Mouse (Mus musculus) adrenal gland, adult 2 months (tissue): ENCODE results near the gene Vps8. TPM values are rescaled to one million over a fixed set of nuclear protein-coding genes. Genes with fewer than 3 reads are reported as not detected.
A peak's percentile ranks its signal among the peaks of the same experiment; 100 is the strongest.

ENCODE experiments used
- DNase-seq: peaks from one replicate; pipeline ENCODE4 v3.0.0; 2021
- long read RNA-seq: library from polyadenylated mRNA; stranded (forward); transcript quantifications from one replicate; pipeline ENCODE4 v2.0.0, GENCODE M21; 2021
- polyA plus RNA-seq: library from polyadenylated mRNA; depleted of rRNA; stranded (reverse); fragments of >200 nt; gene quantifications from 2 replicates; pipeline ENCODE4 v1.2.3, GENCODE M21; 2012; rRNA removed
- total RNA-seq, 2 experiments: library from RNA; stranded (reverse); gene quantifications; 2 replicates each; pipeline ENCODE4 v1.2.3; 2021

The Vps8 gene
- total RNA-seq = 10 to 100 TPM; 23.6 to 27.1 TPM
- 23.1 and 24.4 TPM in 2 replicates for polyA plus RNA-seq
- long read RNA-seq, full-length matches to known transcripts = 12 of 18 reads
- long read RNA-seq, partial matches to known transcripts = 1 of 18 reads
- long read RNA-seq, other reads (novel, unspliced or antisense) = 5 of 18 reads

DNA sequence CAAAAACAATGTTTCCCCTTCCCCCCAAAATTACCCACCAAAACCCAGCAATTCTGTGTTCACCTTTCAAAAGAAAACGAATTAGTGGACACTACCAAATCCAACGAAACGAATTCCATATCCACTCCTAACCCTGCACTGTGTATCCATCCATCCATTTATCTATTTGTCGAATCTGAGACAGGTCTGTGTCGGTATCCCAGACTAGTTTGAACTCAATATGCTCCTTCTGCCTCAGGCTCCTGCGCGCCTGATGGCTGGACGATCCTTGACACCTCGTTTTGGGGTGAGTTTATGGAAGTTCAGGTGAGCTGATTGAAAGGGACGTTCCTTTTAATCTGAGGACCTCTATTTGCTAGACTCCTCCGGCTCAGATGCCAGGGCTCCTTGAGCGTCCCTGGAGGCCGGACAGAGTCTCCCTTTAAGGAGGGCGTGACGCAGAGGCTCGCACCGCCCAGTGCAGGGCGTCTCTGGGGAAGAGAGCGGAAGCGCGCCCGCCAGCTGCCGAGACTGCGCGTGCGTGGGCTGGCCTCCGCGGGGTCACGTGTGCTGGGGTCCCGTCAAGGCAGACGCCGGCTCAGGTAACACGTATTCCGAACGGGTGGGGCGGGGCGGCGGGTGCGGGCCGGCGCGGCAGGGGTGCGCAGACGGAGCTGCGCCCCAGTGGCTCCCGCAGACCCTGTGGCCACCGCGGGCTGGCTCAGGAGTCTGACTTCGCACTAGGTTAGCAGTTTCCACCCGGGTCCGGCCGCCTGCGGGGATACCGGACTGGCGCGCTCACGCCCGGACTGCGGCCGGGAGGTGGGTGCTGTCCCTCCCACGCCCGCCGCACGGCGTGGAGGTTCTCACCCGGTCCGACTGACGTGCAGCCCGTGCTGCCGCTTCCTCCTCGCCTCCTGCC is at the start of gene Vps8:
TSS of gene Vps8 (plus strand) at position 474 of the 901 bp plus-strand sequence.
- DNase-seq = peak; percentile 95

DNA sequence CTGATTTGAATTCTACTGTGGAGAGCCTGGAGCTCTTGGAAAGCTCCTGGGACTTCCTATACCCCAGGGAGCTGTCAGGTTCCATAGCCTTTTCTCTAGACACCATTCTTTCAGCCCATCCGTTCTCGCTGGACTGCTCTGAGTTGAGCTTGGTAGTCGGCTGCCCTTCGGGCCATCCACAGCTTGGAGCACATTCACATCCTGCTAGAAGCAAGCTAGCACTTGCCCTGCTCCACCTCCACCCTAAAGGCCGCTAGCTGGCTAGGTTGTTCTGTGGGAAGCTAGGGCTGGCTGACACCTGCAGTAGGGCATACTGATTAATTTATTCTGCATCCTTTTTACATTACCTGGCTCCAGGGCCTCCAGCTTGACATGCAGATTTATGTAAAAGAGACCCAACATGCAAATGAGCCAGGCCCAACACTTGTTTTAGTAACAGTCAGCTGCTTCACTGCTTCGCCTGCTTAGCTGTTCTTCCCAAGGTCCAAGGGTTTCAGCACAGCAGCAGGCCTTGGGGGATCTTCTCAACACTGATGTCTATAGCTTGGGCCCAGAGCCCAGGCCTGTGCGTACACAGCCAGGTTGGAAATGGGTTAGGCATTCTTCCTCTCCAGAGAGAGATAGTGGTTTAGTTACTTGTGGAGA is 49.5 kb upstream of the Vps8 start:
- DNase-seq = no peak

- DNase-seq = no peak
Observed at GRCm38 (mm10) chr16:21374067-21374466, 48.9 kb upstream of the Vps8 start.

- DNase-seq = no peak
Observed at GRCm38 (mm10) chr16:21375147-21375546, 47.8 kb upstream of the Vps8 start.

- no peak for DNase-seq
Observed at GRCm38 (mm10) chr16:21376316-21376715, 46.6 kb upstream of the Vps8 start.

DNA sequence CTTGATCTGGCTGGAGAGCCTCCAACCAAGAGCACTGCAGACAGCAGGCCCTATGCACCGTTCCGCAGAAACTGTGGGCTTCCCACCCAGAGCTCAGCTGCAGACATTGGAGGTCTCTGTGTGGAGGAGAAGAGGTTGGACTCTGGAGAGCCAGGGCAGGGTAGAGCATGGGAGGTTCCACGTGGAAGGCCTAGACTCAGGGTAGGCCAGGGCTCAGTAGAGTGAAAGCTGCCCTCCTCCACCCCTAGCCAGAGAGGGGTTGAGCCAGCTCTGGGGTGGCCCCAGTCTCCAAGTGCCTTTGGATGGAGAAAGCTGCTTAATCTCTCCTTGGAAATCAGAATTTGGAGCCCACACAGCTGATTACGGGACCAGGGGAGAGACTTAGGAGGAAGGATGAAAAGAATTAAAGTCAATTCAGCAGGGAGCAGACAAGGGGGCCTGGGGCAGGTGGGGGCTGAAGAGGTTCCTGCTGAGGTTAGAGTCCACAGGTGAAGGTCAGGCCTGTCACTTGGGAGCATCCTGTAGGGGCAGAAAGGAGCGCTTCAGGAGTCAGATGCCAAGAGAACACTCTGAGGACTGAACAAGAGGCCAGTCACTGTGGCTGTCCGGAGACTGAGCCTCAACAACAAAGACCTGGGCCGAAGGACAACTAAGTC is 45.8 kb upstream of the Vps8 start:
- no peak for DNase-seq

- DNase-seq = no peak
Observed at GRCm38 (mm10) chr16:21377605-21377968, 45.3 kb upstream of the Vps8 start.

DNA sequence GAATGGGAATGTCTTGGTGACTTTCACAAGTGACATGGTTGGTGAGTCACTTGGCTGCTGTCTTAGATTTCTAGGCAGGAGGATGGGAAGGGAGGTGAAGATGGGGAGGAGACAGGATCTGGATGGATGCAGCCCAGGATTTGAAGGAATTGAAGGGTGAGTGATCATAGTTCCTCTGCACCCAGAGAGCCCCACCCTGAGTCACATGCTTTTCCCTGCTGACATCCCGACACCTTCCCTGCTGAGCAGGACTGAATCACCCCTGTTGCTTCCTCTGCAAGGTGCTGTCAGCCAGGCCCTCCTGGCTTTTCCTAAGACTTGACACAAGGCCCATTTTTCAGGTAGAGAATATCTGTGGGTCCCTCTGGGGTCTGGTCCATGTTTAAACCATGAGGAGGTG is 41.4 kb upstream of the Vps8 start:
- no peak for DNase-seq

GRCm38 (mm10) chr16:21382152-21382911 is 40.6 kb upstream of the Vps8 start:
- DNase-seq = peak; percentile 25

DNA sequence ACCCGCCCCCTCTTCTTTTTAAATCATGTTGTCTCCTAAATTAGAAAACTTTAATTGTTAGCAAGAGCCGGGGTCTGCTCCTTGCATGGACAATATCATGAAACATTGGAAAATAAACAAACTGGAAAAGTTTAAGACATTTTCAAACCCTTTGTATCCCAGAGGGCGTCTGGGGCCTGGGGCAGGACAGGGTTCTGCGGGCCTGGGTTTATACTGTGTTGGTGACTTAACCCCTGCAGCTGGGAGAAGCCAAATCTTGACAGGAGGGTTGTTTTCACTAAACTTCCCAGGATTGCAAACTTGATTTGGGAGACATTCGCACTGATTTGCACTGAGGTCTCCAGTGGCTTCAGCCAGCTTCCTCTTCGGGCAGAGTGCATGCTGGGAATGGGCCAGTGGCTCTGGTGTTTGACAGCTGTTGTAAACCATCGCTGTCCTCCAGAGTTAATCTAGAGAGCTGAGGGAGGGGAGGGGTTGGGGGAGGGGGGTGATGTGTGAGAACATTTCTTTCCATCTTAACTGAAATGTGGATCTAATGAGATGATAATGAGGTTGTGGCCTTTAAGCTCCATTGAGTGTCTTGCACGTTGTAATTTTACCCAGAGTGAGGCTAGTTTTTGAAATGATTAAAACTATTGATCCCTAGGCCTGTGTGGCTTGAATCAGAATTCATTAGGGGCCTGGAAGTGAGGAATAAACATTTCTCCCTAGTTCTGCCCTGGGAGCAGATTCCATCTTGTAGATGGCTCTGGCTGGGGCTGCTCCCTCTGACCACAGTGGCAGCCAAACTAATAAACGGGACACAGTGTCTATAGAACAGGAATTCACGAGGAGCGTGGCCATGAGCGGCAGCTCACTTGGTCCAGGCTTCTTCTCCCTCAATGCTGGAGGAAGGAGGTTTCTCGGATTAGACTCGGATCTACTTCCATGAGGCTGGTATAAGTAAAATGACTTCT is 36.7 kb upstream of the Vps8 start:
- no peak for DNase-seq

GRCm38 (mm10) chr16:21389316-21389715 is 33.6 kb upstream of the Vps8 start:
- peak; percentile 49 for DNase-seq

GRCm38 (mm10) chr16:21390744-21391143 is 32.2 kb upstream of the Vps8 start:
- no peak for DNase-seq

DNA sequence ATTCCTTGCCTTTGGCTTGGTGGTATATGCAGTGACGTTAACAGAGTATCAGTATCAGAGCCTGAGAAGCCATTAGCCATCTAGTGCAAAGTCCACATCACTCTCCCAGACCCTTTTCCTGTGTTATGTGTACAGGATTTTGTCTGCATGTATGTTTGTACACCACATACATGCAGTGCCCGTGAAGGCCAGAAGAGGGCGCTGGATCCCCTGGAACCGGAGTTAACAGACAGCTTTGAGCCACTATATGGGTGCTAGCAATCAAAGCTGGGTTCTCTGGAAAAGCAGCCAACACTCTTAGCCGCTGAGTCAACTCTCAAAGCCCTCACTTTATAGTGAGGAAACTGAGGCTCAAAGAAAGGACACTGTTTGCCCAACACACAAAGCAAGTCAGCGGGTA is 30.8 kb upstream of the Vps8 start:
- DNase-seq = no peak

DNA sequence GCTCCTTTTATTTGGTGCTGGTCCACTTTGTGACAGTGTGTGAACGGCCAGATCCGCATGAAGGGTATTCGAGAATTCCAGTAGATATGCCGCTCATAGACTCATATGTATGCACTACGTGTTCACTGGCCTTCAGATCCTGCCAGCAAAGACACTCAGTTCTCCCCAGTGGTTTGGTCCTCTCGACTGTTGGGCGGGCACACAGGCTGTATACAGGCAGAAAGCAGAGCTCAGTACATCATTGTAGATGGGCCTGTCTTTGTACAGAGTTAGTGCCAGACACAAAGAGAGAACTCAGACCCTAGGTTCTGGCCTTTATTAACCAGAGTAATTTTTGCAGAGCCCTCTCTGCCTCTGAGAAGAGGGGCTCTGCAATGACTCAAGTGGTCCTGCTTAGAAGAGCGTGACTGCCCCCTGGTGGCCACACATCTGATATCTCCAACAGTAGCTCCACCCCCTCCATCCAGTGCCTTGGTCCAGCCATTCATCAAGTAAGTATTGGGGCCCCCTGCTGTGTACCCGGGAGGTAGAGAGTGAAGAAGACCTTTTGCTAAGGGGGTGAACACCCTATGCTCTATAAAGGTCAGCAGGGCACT is 30.3 kb upstream of the Vps8 start:
- DNase-seq = peak; percentile 66

GRCm38 (mm10) chr16:21395546-21395945 is 27.4 kb upstream of the Vps8 start:
- no peak for DNase-seq

- no peak for DNase-seq
Observed at GRCm38 (mm10) chr16:21397681-21398080, 25.2 kb upstream of the Vps8 start.

DNA sequence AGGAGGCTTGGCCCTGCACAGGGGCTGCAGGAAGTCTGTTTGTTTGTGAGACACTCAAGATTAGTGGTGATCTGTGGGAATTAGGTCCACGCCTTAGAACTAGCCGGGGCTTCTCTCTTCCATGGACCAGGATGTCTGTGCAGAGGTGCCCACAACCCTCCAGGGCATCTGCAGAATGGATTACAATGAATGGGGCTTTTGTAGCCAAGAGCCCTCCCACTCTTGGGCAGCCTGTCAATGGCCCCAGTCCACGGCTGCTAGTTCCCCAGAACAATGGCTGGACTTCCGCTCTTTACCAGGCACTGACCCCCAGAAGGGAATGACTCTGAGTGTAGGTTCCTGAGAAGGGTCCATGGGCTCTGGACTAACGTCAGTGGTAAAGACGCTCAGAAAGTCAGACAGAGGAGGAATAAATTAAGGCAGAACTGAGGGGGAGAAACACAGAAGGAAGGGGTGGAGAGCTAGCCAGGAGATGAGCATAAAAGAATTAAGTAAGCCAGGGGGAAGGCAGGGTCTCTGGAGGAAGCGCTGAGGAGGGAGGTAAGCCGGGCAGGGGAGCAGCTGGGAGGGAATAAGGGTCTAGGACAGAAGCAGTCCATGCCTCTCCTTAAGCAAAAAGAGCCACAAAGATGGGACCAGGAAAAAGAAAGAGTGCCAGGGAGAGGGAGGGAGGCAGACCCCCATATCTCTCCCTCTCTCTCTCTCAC is 24.4 kb upstream of the Vps8 start:
- DNase-seq = no peak

DNA sequence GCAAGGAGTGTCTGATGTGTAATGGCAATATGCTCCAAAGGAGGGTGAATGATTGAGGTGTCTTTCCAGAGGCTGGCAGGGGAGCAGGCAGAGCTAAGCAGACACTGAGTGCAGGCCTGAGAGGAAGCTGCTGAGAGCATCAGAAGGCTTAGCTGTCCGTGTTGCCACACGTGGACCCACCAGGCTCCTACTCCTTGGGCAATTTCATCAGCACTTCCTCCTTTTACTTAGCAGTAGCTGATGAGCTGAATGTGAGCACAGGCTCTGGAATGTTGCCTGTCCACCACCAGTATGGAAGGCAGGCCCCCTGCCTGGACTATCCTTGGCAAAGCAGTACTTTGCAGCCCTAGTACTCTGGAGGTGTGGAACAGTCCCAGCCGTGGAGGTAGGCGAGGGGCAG is 23.0 kb upstream of the Vps8 start:
- no peak for DNase-seq

DNA sequence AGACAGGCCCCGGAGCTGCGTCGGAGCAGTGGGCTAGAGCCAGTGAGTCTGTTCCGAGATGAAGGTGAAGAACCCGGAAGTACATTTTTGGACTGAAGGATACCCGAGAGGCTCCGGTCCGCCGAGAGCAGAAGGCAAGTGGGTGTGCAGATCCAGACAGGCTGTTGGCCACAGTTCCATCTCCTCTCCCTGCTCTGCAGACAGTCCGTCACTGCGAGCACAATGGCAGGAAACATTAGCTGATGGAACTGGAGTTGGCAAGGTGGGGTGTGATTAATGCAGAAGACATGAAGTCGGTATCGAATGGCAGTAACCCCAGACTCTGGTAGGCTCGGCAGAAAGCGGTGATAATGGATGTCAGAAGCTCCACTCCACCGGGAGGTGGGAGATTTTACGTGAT is 20.9 kb upstream of the Vps8 start:
- DNase-seq = no peak

DNA sequence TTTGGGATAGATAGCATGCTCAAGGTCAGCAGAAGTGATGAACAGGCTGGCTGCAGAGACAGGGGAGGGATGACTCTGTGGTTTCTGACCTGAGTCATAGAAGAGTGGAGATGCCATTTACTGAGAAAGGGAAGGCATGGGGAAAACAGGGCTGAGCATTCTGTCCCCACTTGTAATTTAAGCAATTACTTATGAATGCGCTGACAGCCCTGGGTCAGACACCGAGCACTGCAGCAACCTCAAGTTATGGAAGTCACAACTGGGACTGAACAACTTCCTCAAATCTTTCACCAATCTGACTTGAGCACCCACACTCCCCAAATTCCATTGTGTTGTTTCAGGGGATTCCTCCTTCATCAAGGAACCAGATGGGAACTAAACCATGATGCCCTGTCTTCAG is 19.5 kb upstream of the Vps8 start:
- DNase-seq = no peak
